Mouse (Mus musculus): Measurements from ENCODE around the gene Tex2.

Gene Tex2

DNA sequence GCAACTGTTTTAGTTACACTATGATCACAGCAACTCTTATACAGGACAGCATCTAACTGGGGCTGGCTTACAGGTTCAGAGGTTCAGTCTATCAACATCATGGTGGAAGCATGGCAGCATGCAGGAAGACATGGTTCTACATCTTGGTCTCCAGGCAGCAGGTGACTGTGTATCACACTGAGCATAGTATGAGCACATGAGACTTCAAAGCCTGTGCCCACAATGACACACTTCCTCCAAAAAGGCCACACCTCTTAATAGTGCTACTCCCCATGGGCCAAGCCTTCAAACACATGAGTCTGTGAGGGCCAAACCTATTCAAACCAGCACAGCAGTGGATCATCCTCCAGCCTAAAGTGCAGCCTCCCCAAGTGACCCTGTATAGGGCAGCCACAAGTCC lies 70.8 kb downstream of the Tex2 start:
- DNase-seq = no peak

GRCm38 (mm10) chr11:106540506-106541268 lies 72.5 kb downstream of the Tex2 start:
- no peak for DNase-seq

DNA sequence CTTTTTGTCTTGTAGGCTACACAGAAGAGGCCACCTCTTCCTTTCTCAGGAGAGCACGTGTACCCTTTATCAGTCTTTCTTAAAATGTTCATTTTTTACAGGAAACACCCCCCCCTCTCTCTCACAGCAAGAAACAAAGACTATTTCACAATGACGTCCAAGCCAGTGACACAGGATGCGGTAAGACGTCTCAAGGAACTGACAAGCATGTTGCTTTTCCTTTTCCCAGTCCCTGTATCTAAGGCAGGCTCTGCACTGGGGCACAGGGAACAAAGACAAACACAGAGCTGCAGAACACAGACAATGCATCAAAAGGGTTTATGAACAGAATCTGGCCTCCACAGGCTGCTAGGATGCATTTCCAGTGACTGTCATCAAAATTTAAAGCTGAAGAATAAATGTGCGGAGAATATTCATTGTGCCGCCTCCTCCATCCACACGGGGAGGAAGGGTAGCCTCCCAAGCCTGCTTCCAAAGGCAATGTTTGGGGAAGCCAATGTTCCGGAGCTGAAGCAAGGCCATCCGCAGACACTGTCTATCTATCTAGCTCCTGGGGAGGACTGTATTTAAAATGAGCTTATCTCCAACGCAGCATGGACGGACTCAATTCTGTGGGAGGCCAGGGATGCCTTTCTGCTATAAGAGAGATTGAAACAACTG lies 76.8 kb downstream of the Tex2 start:
- DNase-seq = no peak

DNA sequence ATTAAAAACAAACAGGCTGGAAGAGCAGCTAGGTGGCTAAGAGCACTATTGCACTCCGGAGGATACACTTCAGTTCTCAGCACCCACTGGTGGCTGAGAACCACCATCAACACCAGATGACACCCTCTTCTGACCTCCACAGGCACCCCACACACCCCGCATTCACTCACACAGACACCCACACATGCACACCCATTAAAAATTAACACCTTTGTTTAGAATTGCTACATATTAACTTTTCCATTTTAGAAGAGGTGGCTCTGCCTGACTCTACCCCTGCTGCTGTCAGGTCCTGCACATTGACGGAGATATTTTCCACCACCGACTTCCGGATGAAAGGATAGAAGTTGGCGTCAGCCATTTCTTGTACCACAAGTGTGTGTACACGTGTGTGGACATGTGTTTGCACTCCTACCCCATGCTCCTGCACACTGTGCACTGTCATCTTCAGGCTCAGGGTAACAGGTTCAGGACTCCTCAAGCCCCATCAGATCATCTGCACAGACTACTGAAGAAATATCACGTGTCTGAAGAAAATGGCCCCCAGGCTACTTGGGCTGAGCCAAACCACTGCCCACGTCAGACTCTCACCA lies 77.5 kb downstream of the Tex2 start:
- no peak for DNase-seq

- DNase-seq = peak; percentile 22
Observed at GRCm38 (mm10) chr11:106532248-106532790, 80.9 kb downstream of the Tex2 start.

GRCm38 (mm10) chr11:106529786-106530185 lies 83.4 kb downstream of the Tex2 start:
- peak; percentile 50 for DNase-seq

GRCm38 (mm10) chr11:106529113-106529512 lies 84.1 kb downstream of the Tex2 start:
- no peak for DNase-seq

DNA sequence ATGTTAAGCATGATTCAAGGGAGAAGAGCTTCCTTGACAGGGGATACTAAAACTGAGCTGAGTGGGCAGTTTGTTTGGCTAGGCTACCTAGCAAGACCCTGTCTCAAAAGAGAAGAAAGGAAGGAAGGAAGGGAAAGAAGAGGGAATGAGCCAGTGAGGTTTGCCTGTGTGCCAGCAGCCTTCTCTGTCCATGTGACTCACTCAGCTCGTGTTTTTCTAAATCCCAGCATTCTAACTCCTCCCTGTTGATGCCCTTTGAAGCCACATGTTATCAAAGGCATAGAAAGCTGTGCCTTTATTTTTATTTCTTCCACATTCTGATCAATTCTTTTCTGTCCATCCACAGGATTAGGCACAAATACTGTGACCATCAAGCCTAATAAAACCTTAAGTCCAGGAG lies 85.3 kb downstream of the Tex2 start:
- no peak for DNase-seq

- DNase-seq = no peak
Observed at GRCm38 (mm10) chr11:106527147-106527821, 85.9 kb downstream of the Tex2 start.

- no peak for DNase-seq
Observed at GRCm38 (mm10) chr11:106522538-106522937, 90.7 kb downstream of the Tex2 start.

DNA sequence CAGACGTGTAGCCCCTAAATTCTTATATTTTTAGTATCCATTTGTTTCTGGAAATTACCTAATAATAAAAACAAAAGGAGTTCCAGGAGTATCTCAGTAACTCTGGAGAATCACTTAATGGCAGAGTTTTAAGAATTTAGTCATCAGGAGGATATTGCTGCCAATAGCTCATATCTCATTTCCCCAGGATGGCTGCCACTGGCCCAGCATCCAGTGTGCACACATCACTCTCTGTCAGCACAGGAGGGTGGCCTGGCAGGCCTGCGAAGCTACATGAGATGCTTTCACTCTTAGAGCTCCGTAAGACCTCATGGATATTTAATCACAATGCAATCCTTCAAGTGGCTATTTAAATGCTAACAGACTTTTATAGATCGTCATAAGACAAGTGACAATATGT lies 91.6 kb downstream of the Tex2 start:
- DNase-seq = no peak

DNA sequence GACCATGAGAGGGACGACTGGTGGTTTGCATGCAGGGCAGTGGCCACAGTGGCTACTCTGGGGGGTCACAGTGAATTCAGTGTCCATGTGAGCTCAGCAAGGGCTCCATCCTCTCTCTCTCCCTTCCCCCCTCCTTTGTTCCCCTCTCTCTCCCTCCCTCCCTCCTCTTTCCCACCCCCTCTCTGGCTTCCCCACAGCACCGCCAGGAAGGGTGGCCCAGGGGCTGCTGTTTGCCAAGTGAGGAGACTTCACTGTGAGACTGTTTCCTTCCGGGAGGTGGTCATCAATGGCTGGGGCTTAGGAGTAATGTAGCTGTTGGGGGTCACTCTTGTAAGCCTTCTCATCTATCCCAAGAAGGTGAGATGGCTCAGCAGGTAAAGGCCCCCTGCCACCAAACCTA lies 92.8 kb downstream of the Tex2 start:
- DNase-seq = no peak

DNA sequence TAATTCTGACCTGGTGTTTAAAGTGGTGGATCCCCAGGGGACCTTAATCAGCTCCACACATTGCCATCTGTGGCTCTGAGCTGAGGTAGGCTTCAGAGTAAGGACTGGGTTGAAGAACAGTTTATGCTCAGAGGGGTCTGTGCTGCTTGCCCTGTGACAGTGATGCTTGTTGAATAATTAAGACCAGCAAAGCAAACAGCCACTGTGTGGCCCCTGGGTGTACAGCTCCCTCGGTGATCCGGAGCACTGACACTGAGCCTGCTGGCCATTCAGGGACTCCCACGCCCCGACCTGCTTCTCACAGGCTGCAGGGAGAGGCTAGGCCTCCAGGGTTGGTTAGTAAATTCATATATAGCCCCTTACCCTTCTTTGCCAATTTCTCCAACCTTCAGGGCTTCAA lies 93.7 kb downstream of the Tex2 start:
- no peak for DNase-seq

- DNase-seq = no peak
Observed at GRCm38 (mm10) chr11:106518391-106518790, 94.8 kb downstream of the Tex2 start.

GRCm38 (mm10) chr11:106515079-106515745 lies 98.0 kb downstream of the Tex2 start:
- no peak for DNase-seq

DNA sequence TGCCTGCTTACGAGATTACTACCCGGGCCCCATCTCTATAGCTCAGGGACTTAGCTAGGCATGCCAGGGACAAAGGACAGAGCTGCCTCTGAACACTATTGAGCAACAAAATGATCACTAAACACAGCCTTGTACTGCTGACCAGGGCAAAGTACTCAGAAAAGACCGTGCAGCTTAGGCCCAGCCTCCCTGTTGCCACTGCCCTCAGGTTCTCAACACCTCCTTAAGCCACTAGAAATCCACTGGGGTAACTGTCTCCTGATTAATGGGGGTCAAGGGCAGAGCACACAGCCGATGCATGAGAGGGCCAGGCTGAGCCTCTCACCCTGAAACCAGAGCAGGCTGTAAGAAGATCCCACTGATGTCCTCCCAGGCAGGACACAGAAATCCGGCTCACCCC lies 98.8 kb downstream of the Tex2 start:
- peak; percentile 56 for DNase-seq

DNA sequence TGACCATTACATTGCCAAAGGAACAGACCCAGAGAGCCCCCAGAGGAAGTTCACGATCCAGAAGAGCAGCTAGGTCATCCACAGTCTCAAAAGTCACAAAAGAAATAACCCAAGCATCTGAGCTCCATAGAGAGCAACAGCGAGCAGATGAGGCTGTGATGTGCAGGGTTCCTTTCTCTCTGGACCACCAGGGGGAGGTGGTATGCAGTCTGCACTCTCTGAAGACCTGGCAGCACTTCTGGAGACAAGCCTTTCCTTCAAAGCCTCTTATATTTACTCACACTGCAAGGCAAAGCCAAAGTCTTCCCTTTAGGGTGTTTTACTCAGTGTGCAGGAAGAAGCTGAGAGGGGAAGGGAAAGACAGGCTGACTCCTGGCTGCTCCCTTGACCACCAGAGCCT lies 100.1 kb downstream of the Tex2 start:
- DNase-seq = peak; percentile 60

- no peak for DNase-seq
Observed at GRCm38 (mm10) chr11:106512006-106512390, 101.2 kb downstream of the Tex2 start.

GRCm38 (mm10) chr11:106511236-106512005 lies 101.8 kb downstream of the Tex2 start:
- no peak for DNase-seq

- no peak for DNase-seq
Observed at GRCm38 (mm10) chr11:106507638-106508037, 105.6 kb downstream of the Tex2 start.

GRCm38 (mm10) chr11:106506211-106506610 lies 107.0 kb downstream of the Tex2 start:
- no peak for DNase-seq

- no peak for DNase-seq
Observed at GRCm38 (mm10) chr11:106504129-106504528, 109.1 kb downstream of the Tex2 start.
